Mouse (Mus musculus): ENCODE data around the gene D10Wsu102e.

DNA sequence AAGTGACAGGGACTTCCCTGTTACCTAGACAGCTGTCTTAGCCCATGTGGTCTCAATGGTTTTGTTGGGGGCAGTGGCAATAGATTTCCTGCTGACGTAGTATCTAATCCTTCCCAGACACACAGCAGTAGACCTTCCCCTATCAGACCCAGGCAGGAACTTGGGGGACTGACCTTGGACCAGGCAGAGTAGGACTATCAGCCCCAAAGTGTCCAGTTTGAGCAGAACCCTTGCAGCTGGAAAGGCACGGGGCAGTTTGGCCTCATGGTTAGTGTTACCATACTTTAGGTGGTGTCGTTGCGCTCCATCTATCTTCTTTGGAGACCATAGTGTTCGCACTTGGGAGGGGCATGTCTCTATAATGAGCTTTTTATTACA is 13.7 kb upstream of the D10Wsu102e start:
- TF ChIP-seq GATA1 (IDR thresholded peaks at IDR 0.05; ENCODE audit: borderline replicate concordance, low read length) (no peak), FLI1 (IDR thresholded peaks at IDR 0.05; ENCODE audit: low read length) (no peak)
